Comparison of ENCODE assay signal across 7 mouse cellular contexts in genomic region chrX:151017897-151018296, GRCm38 (mm10). TPM values are rescaled to one million over a fixed set of nuclear protein-coding genes. Genes with fewer than 3 reads are reported as not detected.
DNase-seq lines count a peak whose midpoint lies in the region; ATAC-seq lines count a peak whose summit lies in the region.

No protein-coding gene starts in this region.

- H3K36me3 ChIP-seq in megakaryocyte, embryonic 14.5 days (replicated peaks; ENCODE audit: low read length) = peaks cover 16% of the 10 kb centered on the region
- peaks cover 17% of the 10 kb centered on the region; the same call in 1 of the 2 replicates for H3K36me3 ChIP-seq in hindbrain, embryonic 10.5 days
- H3K36me3 ChIP-seq in midbrain, embryonic 14.5 days (ENCODE audit: control insufficient read depth, insufficient read depth, low read length) = 0 out of 2 replicates have a peak, but pooled peaks cover 10% of the 10 kb centered on the region

- peak overlapping the region; percentile 91 for H3K4me3 ChIP-seq in megakaryocyte, embryonic 14.5 days (replicated peaks)
- peak overlapping the region; percentile 55 for H3K4me3 ChIP-seq in hindbrain, embryonic 10.5 days
- peak overlapping the region; percentile 44 for H3K4me3 ChIP-seq in midbrain, embryonic 14.5 days (replicated peaks; ENCODE audit: low read depth, low read length)

- peak overlapping the region; percentile 89 for H3K27ac ChIP-seq in hindbrain, embryonic 10.5 days
- H3K27ac ChIP-seq in midbrain, embryonic 14.5 days (replicated peaks; ENCODE audit: low read depth, low read length) = peak overlapping the region; percentile 88

- peak overlapping the region; percentile 49; the same call in 1 of the 2 replicates for H3K9ac ChIP-seq in midbrain, embryonic 14.5 days (replicated peaks; ENCODE audit: low read length)

- peak overlapping the region; percentile 57 for H3K4me2 ChIP-seq in midbrain, embryonic 14.5 days (ENCODE audit: low read length)

- H3K27me3 ChIP-seq in megakaryocyte, embryonic 14.5 days (replicated peaks) = no peaks in the 10 kb centered on the region
- H3K27me3 ChIP-seq in hindbrain, embryonic 10.5 days (ENCODE audit: insufficient read depth, poor library complexity, severe bottlenecking) = no peaks in the 10 kb centered on the region
- H3K27me3 ChIP-seq in midbrain, embryonic 14.5 days (ENCODE audit: control insufficient read depth, insufficient read depth, low read length) = no peaks in the 10 kb centered on the region

- H3K4me1 ChIP-seq in megakaryocyte, embryonic 14.5 days = peaks cover 4% of the 10 kb centered on the region; the same call in 1 of the 2 replicates
- H3K4me1 ChIP-seq in hindbrain, embryonic 10.5 days (replicated peaks) = peaks cover 12% of the 10 kb centered on the region
- H3K4me1 ChIP-seq in midbrain, embryonic 14.5 days (ENCODE audit: control insufficient read depth, insufficient read depth, low read length) = no peaks in the 10 kb centered on the region

- DNase-seq in cerebellum, postnatal 10 days = peak; percentile 49 to 63
- DNase-seq in hindbrain, embryonic 10.5 days (ENCODE audit: low spot score) = no peak
- peak; percentile 49 for DNase-seq in midbrain, embryonic 14.5 days
- DNase-seq in frontal cortex, postnatal 25 days (ENCODE audit: low spot score in 2 of 2) = no peak

- 7% methylated on average over 3 of the region's 3 CpGs for WGBS in hindbrain, embryonic 10.5 days
- 16% methylated on average over 3 of the region's 3 CpGs for WGBS in midbrain, embryonic 14.5 days

- no peak for ATAC-seq in megakaryocyte, adult 5-6 weeks (ENCODE audit: poor library complexity, severe bottlenecking)
- no peak for ATAC-seq in midbrain, embryonic 14.5 days (ENCODE audit: low FRiP score, low TSS enrichment)
- no peak for ATAC-seq in granulocyte monocyte progenitor cell, adult 5-6 weeks (replicated peaks; ENCODE audit: poor library complexity, severe bottlenecking)

- no peaks in the 10 kb centered on the region for H3K9me3 ChIP-seq in megakaryocyte, embryonic 14.5 days
- H3K9me3 ChIP-seq in hindbrain, embryonic 10.5 days = no peaks in the 10 kb centered on the region
- no peaks in the 10 kb centered on the region for H3K9me3 ChIP-seq in midbrain, embryonic 14.5 days (ENCODE audit: control insufficient read depth, low read length)

RNA-seq across cellular contexts. Expression of gene Gnl3l, which starts 0.8 kb away (rescaled TPM):
- 0.62 TPM in 1 of 2 replicates, not detected in the other for polyA plus RNA-seq in megakaryocyte, embryonic 14.5 days (2012; ENCODE audit: insufficient read depth, low replicate concordance)
- total RNA-seq in megakaryocyte, adult 5-6 weeks (2015) = 15.4 and 23.5 TPM in 2 replicates
- total RNA-seq in megakaryocyte, adult 5-6 weeks (2017) = 24.5 and 26.8 TPM in 2 replicates
- 38.6 and 40.1 TPM in 2 replicates for polyA plus RNA-seq in hindbrain, embryonic 10.5 days (2016; fragmentation: Nextera tagmentation; extraction: Ambion mirVana)
- 73.3 and 85.3 TPM in 2 replicates for polyA plus RNA-seq in midbrain, embryonic 14.5 days (2014; fragmentation: Nextera tagmentation; extraction: Ambion mirVana)
- 37.0 and 55.5 TPM in 2 replicates for total RNA-seq in granulocyte monocyte progenitor cell, adult 5-6 weeks (2014; fragmentation: Nextera tagmentation)
- 46.9 and 47.9 TPM in 2 replicates for total RNA-seq in granulocyte monocyte progenitor cell, adult 5-6 weeks (2017)

RNA-seq across cellular contexts. Expression of gene Fgd1, which starts 28.1 kb away (rescaled TPM):
- polyA plus RNA-seq in megakaryocyte, embryonic 14.5 days (2012; ENCODE audit: insufficient read depth, low replicate concordance) = 0.36 TPM in 1 of 2 replicates, not detected in the other
- total RNA-seq in megakaryocyte, adult 5-6 weeks (2015) = 0.83 and 1.2 TPM in 2 replicates
- total RNA-seq in megakaryocyte, adult 5-6 weeks (2017) = 0.73 and 1.2 TPM in 2 replicates
- polyA plus RNA-seq in hindbrain, embryonic 10.5 days (2016; fragmentation: Nextera tagmentation; extraction: Ambion mirVana) = 9.0 and 12.0 TPM in 2 replicates
- 15.7 and 18.4 TPM in 2 replicates for polyA plus RNA-seq in midbrain, embryonic 14.5 days (2014; fragmentation: Nextera tagmentation; extraction: Ambion mirVana)
- total RNA-seq in granulocyte monocyte progenitor cell, adult 5-6 weeks (2014; fragmentation: Nextera tagmentation) = 2.2 and 3.6 TPM in 2 replicates
- total RNA-seq in granulocyte monocyte progenitor cell, adult 5-6 weeks (2017) = 0.67 and 3.0 TPM in 2 replicates

Comparison
In these comparisons a context has a peak if more than half of its experiments do, and no peak if none do; other contexts are left out.
1. DNase-seq: peak in cerebellum, postnatal 10 days (2 of 2) and midbrain, embryonic 14.5 days (single experiment); none in hindbrain, embryonic 10.5 days (single experiment) and frontal cortex, postnatal 25 days (0 of 2).
2. RNA of gene Gnl3l, which starts 0.8 kb away (polyA plus RNA-seq): 73.3 to 85.3 TPM in midbrain, embryonic 14.5 days and 38.6 to 40.1 TPM in hindbrain, embryonic 10.5 days; 0.62 TPM in megakaryocyte, embryonic 14.5 days; every median in the first group is over 10 times any median in the second.
3. Peak in every context shown above with its lines, with median percentiles within 50 percentile points of each other: H3K4me3 ChIP-seq.